Comparison of ENCODE assay signal across 8 mouse cellular contexts in genomic region chr13:35905879-35906481, GRCm38 (mm10). TPM values are rescaled to one million over a fixed set of nuclear protein-coding genes. Genes with fewer than 3 reads are reported as not detected.
A peak's percentile ranks its signal among the peaks of the same experiment; 100 is the strongest.
DNase-seq lines count a peak whose midpoint lies in the region; ATAC-seq and TF ChIP-seq lines count a peak whose summit lies in the region.

Rpp40 (minus strand) TSS chr13:35906359.

- no peaks in the 10 kb centered on the region for H3K9me3 ChIP-seq in embryonic facial prominence, embryonic 15.5 days (replicated peaks)
- no peaks in the 10 kb centered on the region for H3K9me3 ChIP-seq in limb, embryonic 14.5 days (ENCODE audit: control insufficient read depth, low read length)
- H3K9me3 ChIP-seq in midbrain, postnatal 0 days (ENCODE audit: low read length) = no peaks in the 10 kb centered on the region

- H3K27me3 ChIP-seq in embryonic facial prominence, embryonic 15.5 days = no peaks in the 10 kb centered on the region
- no peaks in the 10 kb centered on the region for H3K27me3 ChIP-seq in limb, embryonic 14.5 days (ENCODE audit: control insufficient read depth, insufficient read depth, low read length)
- no peaks in the 10 kb centered on the region for H3K27me3 ChIP-seq in midbrain, postnatal 0 days (ENCODE audit: insufficient read depth, low read length)

- H3K9ac ChIP-seq in embryonic facial prominence, embryonic 15.5 days = peak within 1 kb of the TSS; percentile 48
- H3K9ac ChIP-seq in limb, embryonic 14.5 days (ENCODE audit: low read depth, low read length, severe bottlenecking) = peak within 1 kb of the TSS; percentile 57
- peak within 1 kb of the TSS; percentile 53; the same call in 1 of the 2 replicates for H3K9ac ChIP-seq in midbrain, postnatal 0 days (replicated peaks; ENCODE audit: low read length, poor library complexity, severe bottlenecking)

- no peak within 1 kb of the TSS for H3K27ac ChIP-seq in bone marrow, adult 2 months (ENCODE audit: control insufficient read depth, insufficient read depth, low read depth, low read length, poor library complexity)
- H3K27ac ChIP-seq in embryonic facial prominence, embryonic 15.5 days (replicated peaks) = 0 out of 2 replicates have a peak within 1 kb of the TSS, but pooled peaks have one; percentile 22
- no peak within 1 kb of the TSS for H3K27ac ChIP-seq in limb, embryonic 14.5 days (replicated peaks; ENCODE audit: low read depth, low read length)
- no peak within 1 kb of the TSS for H3K27ac ChIP-seq in midbrain, postnatal 0 days (ENCODE audit: low read depth, low read length)

- H3K4me3 ChIP-seq in bone marrow, adult 2 months (replicated peaks; ENCODE audit: control insufficient read depth, low read depth, low read length) = peak within 1 kb of the TSS; percentile 87
- peak within 1 kb of the TSS; percentile 65 for H3K4me3 ChIP-seq in embryonic facial prominence, embryonic 15.5 days (replicated peaks)
- H3K4me3 ChIP-seq in limb, embryonic 14.5 days (replicated peaks; ENCODE audit: low read length) = peak within 1 kb of the TSS; percentile 55
- H3K4me3 ChIP-seq in midbrain, postnatal 0 days (ENCODE audit: low read depth, low read length) = peak within 1 kb of the TSS; percentile 63

- TF ChIP-seq CTCF in bone marrow, adult 2 months (IDR thresholded peaks at IDR 0.05; ENCODE audit: control insufficient read depth, insufficient read depth, low read length) = no peak
- no peak; the same call in 1 of the 2 replicates for TF ChIP-seq CTCF in midbrain, postnatal 0 days (IDR thresholded peaks at IDR 0.05)

- 0 out of 2 replicates have a peak, but pooled peaks have one; percentile 17 for TF ChIP-seq POLR2A in bone marrow, adult 2 months (IDR thresholded peaks at IDR 0.05; ENCODE audit: borderline replicate concordance, control insufficient read depth, low read depth, low read length)
- no peak; the same call in 1 of the 2 replicates for TF ChIP-seq POLR2A in limb, embryonic 14.5 days (IDR thresholded peaks at IDR 0.05; ENCODE audit: borderline replicate concordance, extremely low read depth, insufficient read depth, insufficient read length)

- peak; percentile 98 for DNase-seq in 416B (ENCODE audit: low read depth)
- peak; percentile 94 for DNase-seq in heart, adult 8-10 months (ENCODE audit: low spot score)
- DNase-seq in kidney, adult 9 months = peak; percentile 96
- peak; percentile 96 for DNase-seq in limb, embryonic 14.5 days (ENCODE audit: low spot score)
- peak; percentile 96 for DNase-seq in midbrain, postnatal 0 days (ENCODE audit: low spot score)
- DNase-seq in spleen, postnatal 14 days (ENCODE audit: low spot score in 2 of 2) = peak; percentile 64 to 76

- H3K4me1 ChIP-seq in bone marrow, adult 2 months (ENCODE audit: control insufficient read depth, insufficient read depth, low read length) = no peaks in the 10 kb centered on the region
- 0 out of 2 replicates have a peak, but pooled peaks cover 4% of the 10 kb centered on the region for H3K4me1 ChIP-seq in embryonic facial prominence, embryonic 15.5 days
- H3K4me1 ChIP-seq in limb, embryonic 14.5 days (ENCODE audit: control insufficient read depth, insufficient read depth, low read length) = no peaks in the 10 kb centered on the region
- H3K4me1 ChIP-seq in midbrain, postnatal 0 days (ENCODE audit: insufficient read depth, low read length) = no peaks in the 10 kb centered on the region

- H3K4me2 ChIP-seq in embryonic facial prominence, embryonic 15.5 days (replicated peaks) = peak within 1 kb of the TSS; percentile 63
- H3K4me2 ChIP-seq in limb, embryonic 14.5 days (replicated peaks; ENCODE audit: low read depth, low read length, severe bottlenecking) = peak within 1 kb of the TSS; percentile 55
- H3K4me2 ChIP-seq in midbrain, postnatal 0 days (ENCODE audit: low read depth, low read length, poor library complexity, severe bottlenecking) = peak within 1 kb of the TSS; percentile 69

- whole genome bisulfite sequencing in bone marrow, adult 2 months = under 1% methylated on average over 35 of the region's 35 CpGs
- WGBS in embryonic facial prominence, embryonic 15.5 days = under 1% methylated on average over 32 of the region's 35 CpGs
- 0% methylated on average over 31 of the region's 35 CpGs for WGBS in limb, embryonic 14.5 days
- WGBS in midbrain, postnatal 0 days = under 1% methylated on average over 33 of the region's 35 CpGs

- ATAC-seq in embryonic facial prominence, embryonic 15.5 days (ENCODE audit: insufficient number of reproducible peaks, low FRiP score, low TSS enrichment, low read depth) = peak; percentile 100
- ATAC-seq in limb, embryonic 14.5 days (ENCODE audit: low FRiP score, low read depth) = peak; percentile 100
- ATAC-seq in midbrain, postnatal 0 days (ENCODE audit: low FRiP score) = peak; percentile 100

- 0 out of 2 replicates have a peak, but pooled peaks cover 3% of the 10 kb centered on the region for H3K36me3 ChIP-seq in embryonic facial prominence, embryonic 15.5 days
- no peaks in the 10 kb centered on the region for H3K36me3 ChIP-seq in limb, embryonic 14.5 days (ENCODE audit: control insufficient read depth, insufficient read depth, low read length)
- H3K36me3 ChIP-seq in midbrain, postnatal 0 days (ENCODE audit: insufficient read depth, low read length) = no peaks in the 10 kb centered on the region

RNA-seq across cellular contexts. Expression of gene Rpp40, which starts in this region (rescaled TPM):
- 5.3 and 14.3 TPM in 2 replicates for polyA plus RNA-seq in bone marrow, adult 2 months (2011; ENCODE audit: insufficient read depth, insufficient read length, low replicate concordance, missing spikeins)
- polyA plus RNA-seq in embryonic facial prominence, embryonic 15.5 days (2015; fragmentation: Nextera tagmentation; extraction: Ambion mirVana) = 14.3 and 15.7 TPM in 2 replicates
- total RNA-seq in heart, adult 8-10 months (2022) = 1 to 10 TPM; 6.4 to 7.6 (median 6.7) TPM
- polyA plus RNA-seq in limb, embryonic 14.5 days (2012; rRNA removed) = 9.8 and 12.1 TPM in 2 replicates
- polyA plus RNA-seq in limb, embryonic 14.5 days (2014; fragmentation: Nextera tagmentation; extraction: Ambion mirVana) = 20.3 TPM in 2 replicates
- total RNA-seq in midbrain, postnatal 0 days (2014; rRNA removed) = 3.6 and 6.1 TPM in 2 replicates
- polyA plus RNA-seq in midbrain, postnatal 0 days (2015; fragmentation: Nextera tagmentation; extraction: Ambion mirVana) = 4.6 and 5.4 TPM in 2 replicates
